Mouse (Mus musculus) lung, postnatal 0 days (tissue): ENCODE measurements around the gene Gsg1l2.

Experiments
- CTCF ChIP-seq: IDR thresholded peaks from 2 replicates; pipeline ENCODE4 v1.5.1; 2016; ENCODE audit warnings: antibody characterized with exemption, mild to moderate bottlenecking
- EP300 ChIP-seq: IDR thresholded peaks from 2 replicates; pipeline ENCODE4 v1.6.1; 2016; ENCODE audit warnings: antibody characterized with exemption, mild to moderate bottlenecking, control low read depth

GRCm38 (mm10) chr11:67771691-67772090 is 2.7 kb upstream of the Gsg1l2 start:
- TF ChIP-seq CTCF = no peak
- TF ChIP-seq EP300 = no peak
